Mouse (Mus musculus): ENCODE data around the gene Utrn. TPM values are rescaled to one million over a fixed set of nuclear protein-coding genes. Genes with fewer than 3 reads are reported as not detected.

The Utrn gene
- total RNA-seq (2014; rRNA removed; ENCODE audit: low replicate concordance) = 50.3 and 61.6 TPM in 2 replicates
- polyA plus RNA-seq (2015; fragmentation: Nextera tagmentation; extraction: Ambion mirVana) = 47.3 and 48.4 TPM in 2 replicates

DNA sequence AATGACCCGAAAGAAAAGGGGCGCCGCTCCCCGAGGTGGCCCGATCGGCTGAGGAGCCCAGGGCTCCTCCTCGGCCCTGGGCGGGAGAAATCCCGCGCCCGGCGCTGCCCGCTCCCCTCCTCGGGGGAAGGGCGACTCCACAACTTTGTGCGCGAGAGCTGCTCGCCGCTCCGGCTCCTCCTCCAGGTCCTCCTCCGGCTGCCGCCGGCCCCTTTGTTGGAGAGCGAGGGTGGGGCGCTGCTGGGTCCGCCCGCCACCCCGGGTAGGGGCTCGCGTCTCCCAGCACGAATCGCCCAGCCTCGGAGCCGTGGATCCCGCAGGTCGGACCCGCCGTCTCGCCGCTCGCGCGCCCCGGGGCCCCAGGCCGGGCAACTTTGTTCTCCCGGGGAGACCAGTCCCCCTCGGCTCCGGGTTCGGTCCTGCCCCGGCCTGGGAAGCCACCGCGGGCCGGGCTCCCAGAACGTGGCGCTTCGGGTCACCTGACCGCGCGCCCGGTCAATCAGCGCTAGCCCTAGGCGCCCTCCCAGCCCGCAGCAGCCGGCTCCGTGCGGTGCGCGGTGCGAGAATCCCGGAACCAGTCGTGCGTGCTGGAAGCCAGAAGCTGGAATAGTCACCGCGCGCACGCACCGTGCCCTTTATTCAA is at the start of gene Utrn:
Gene Utrn, minus strand, starts transcription at position 337 of the 643 bp plus-strand sequence.
- peak within 1 kb of the TSS; percentile 73 for H3K4me3 ChIP-seq (ENCODE audit: low read depth, low read length)
- H3K9ac ChIP-seq (replicated peaks; ENCODE audit: low read depth, low read length) = peak within 1 kb of the TSS; percentile 82
- TF ChIP-seq EP300 (IDR thresholded peaks at IDR 0.05; ENCODE audit: low read depth) (no peak), CTCF (IDR thresholded peaks at IDR 0.05; ENCODE audit: low read depth) (no peak)
- peak within 1 kb of the TSS; percentile 96 for H3K27ac ChIP-seq (ENCODE audit: low read depth)
- no peaks in the 10 kb centered on the region for H3K36me3 ChIP-seq (replicated peaks; ENCODE audit: control insufficient read depth, insufficient read depth, low read length)
- no peaks in the 10 kb centered on the region for H3K27me3 ChIP-seq (ENCODE audit: control insufficient read depth, insufficient read depth, low read length)
- peak within 1 kb of the TSS; percentile 94 for H3K4me2 ChIP-seq (ENCODE audit: low read depth, low read length)
- peak; percentile 92 for DNase-seq (ENCODE audit: low spot score)
- under 1% methylated on average over 63 of the region's 77 CpGs for WGBS
- 0 out of 2 replicates have a peak, but pooled peaks cover 4% of the 10 kb centered on the region for H3K4me1 ChIP-seq (ENCODE audit: control insufficient read depth, insufficient read depth)
- ATAC-seq (ENCODE audit: insufficient read depth, low read depth) = peak; percentile 84
- H3K9me3 ChIP-seq (replicated peaks; ENCODE audit: control insufficient read depth, low read length) = no peaks in the 10 kb centered on the region

GRCm38 (mm10) chr10:12917626-12918025 is 48.5 kb upstream of the Utrn start:
- H3K27me3 ChIP-seq (ENCODE audit: control insufficient read depth, insufficient read depth, low read length) = no peaks in the 10 kb centered on the region
- H3K4me2 ChIP-seq (ENCODE audit: low read depth, low read length) = no peak overlapping the region
- no peak for DNase-seq (ENCODE audit: low spot score)
- ATAC-seq (ENCODE audit: insufficient read depth, low read depth) = no peak
- H3K4me1 ChIP-seq (ENCODE audit: control insufficient read depth, insufficient read depth) = no peaks in the 10 kb centered on the region
- no peaks in the 10 kb centered on the region for H3K9me3 ChIP-seq (replicated peaks; ENCODE audit: control insufficient read depth, low read length)
- H3K36me3 ChIP-seq (replicated peaks; ENCODE audit: control insufficient read depth, insufficient read depth, low read length) = no peaks in the 10 kb centered on the region
- H3K9ac ChIP-seq (replicated peaks; ENCODE audit: low read depth, low read length) = no peak overlapping the region
- no peak overlapping the region for H3K4me3 ChIP-seq (ENCODE audit: low read depth, low read length)
- H3K27ac ChIP-seq (ENCODE audit: low read depth) = no peak overlapping the region
- WGBS = 77% methylated on average over 1 of the region's 1 CpGs
- no peak for TF ChIP-seq EP300 (IDR thresholded peaks at IDR 0.05; ENCODE audit: low read depth)
- no peak for TF ChIP-seq CTCF (IDR thresholded peaks at IDR 0.05; ENCODE audit: low read depth)

DNA sequence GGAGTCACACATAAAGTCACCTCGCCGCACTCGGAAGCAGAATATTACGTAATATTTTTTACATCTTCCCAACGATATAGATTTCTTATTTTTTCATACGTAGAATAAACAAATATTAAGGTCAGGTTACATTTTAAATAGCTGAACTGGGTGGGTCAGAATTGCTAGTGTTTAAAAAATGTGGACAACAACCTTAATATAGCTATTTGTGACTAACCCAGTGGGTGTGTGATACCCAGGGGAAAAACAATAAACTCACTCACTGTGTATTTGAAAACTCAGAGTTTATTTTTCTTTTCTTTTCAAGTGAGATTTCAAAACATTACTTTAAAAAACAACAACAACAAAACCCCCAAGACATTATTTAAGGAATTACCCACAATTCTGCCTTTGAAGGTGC is 47.2 kb upstream of the Utrn start:
- Histone ChIP-seq H3K4me2 (ENCODE audit: low read depth, low read length) (no peak overlapping the region), H3K27me3 (ENCODE audit: control insufficient read depth, insufficient read depth, low read length) (no peaks in the 10 kb centered on the region), H3K9me3 (replicated peaks; ENCODE audit: control insufficient read depth, low read length) (no peaks in the 10 kb centered on the region), H3K4me3 (ENCODE audit: low read depth, low read length) (no peak overlapping the region), H3K36me3 (replicated peaks; ENCODE audit: control insufficient read depth, insufficient read depth, low read length) (no peaks in the 10 kb centered on the region), H3K27ac (ENCODE audit: low read depth) (no peak overlapping the region), H3K4me1 (ENCODE audit: control insufficient read depth, insufficient read depth) (0 out of 2 replicates have a peak, but pooled peaks cover 4% of the 10 kb centered on the region), H3K9ac (replicated peaks; ENCODE audit: low read depth, low read length) (no peak overlapping the region)
- DNase-seq (ENCODE audit: low spot score) (no peak), ATAC-seq (ENCODE audit: insufficient read depth, low read depth) (no peak)
- no peak for TF ChIP-seq EP300 (IDR thresholded peaks at IDR 0.05; ENCODE audit: low read depth)
- 90% methylated on average over 6 of the region's 6 CpGs for whole genome bisulfite sequencing

- no peak overlapping the region for H3K4me3 ChIP-seq (ENCODE audit: low read depth, low read length)
- no peaks in the 10 kb centered on the region for H3K27me3 ChIP-seq (ENCODE audit: control insufficient read depth, insufficient read depth, low read length)
- no peak overlapping the region for H3K9ac ChIP-seq (replicated peaks; ENCODE audit: low read depth, low read length)
- no peak overlapping the region for H3K27ac ChIP-seq (ENCODE audit: low read depth)
- H3K4me1 ChIP-seq (ENCODE audit: control insufficient read depth, insufficient read depth) = 0 out of 2 replicates have a peak, but pooled peaks cover 4% of the 10 kb centered on the region
- no peaks in the 10 kb centered on the region for H3K9me3 ChIP-seq (replicated peaks; ENCODE audit: control insufficient read depth, low read length)
- ATAC-seq (ENCODE audit: insufficient read depth, low read depth) = no peak
- 56% methylated on average over 7 of the region's 7 CpGs for WGBS
- no peaks in the 10 kb centered on the region for H3K36me3 ChIP-seq (replicated peaks; ENCODE audit: control insufficient read depth, insufficient read depth, low read length)
- H3K4me2 ChIP-seq (ENCODE audit: low read depth, low read length) = no peak overlapping the region
- DNase-seq (ENCODE audit: low spot score) = no peak
- TF ChIP-seq CTCF (IDR thresholded peaks at IDR 0.05; ENCODE audit: low read depth) = no peak
- no peak for TF ChIP-seq EP300 (IDR thresholded peaks at IDR 0.05; ENCODE audit: low read depth)
Observed at GRCm38 (mm10) chr10:12915826-12916225, 46.7 kb upstream of the Utrn start.

DNA sequence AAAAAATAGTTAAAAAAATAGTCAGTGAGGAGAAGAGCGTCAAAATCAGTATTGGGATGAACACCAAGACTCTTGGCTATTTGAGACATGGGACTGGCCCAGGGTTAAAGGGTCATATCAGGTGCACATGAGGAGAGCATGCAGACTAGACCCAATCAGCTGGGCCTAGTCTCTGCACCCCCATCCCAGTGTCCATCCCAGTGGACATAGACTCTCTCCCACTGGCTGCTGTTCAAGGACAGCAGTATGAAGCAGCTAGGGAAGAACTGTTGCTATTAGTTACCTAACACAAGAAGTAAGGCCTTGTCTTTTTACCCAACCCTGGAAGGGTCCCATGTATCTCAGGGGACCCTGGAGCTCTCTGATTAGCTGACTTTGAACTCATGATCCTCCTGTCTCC is 45.0 kb upstream of the Utrn start:
- no peak overlapping the region for H3K4me3 ChIP-seq (ENCODE audit: low read depth, low read length)
- WGBS = 87% methylated on average over 1 of the region's 1 CpGs
- no peak overlapping the region for H3K4me2 ChIP-seq (ENCODE audit: low read depth, low read length)
- 0 out of 2 replicates have a peak, but pooled peaks cover 4% of the 10 kb centered on the region for H3K4me1 ChIP-seq (ENCODE audit: control insufficient read depth, insufficient read depth)
- no peaks in the 10 kb centered on the region for H3K27me3 ChIP-seq (ENCODE audit: control insufficient read depth, insufficient read depth, low read length)
- no peak overlapping the region for H3K27ac ChIP-seq (ENCODE audit: low read depth)
- TF ChIP-seq EP300 (IDR thresholded peaks at IDR 0.05; ENCODE audit: low read depth) (no peak), CTCF (IDR thresholded peaks at IDR 0.05; ENCODE audit: low read depth) (no peak)
- H3K9me3 ChIP-seq (replicated peaks; ENCODE audit: control insufficient read depth, low read length) = no peaks in the 10 kb centered on the region
- no peak for ATAC-seq (ENCODE audit: insufficient read depth, low read depth)
- no peak overlapping the region for H3K9ac ChIP-seq (replicated peaks; ENCODE audit: low read depth, low read length)
- no peaks in the 10 kb centered on the region for H3K36me3 ChIP-seq (replicated peaks; ENCODE audit: control insufficient read depth, insufficient read depth, low read length)
- DNase-seq (ENCODE audit: low spot score) = no peak
